Mouse (Mus musculus) megakaryocyte, embryonic 14.5 days (primary cell): Measurements from ENCODE around the gene G3bp1.

ENCODE experiments used
- FLI1 ChIP-seq: IDR thresholded peaks from 2 replicates; pipeline ENCODE4 v1.6.1; 2012; ENCODE audit warnings: low read length, inconsistent platforms, mixed read lengths
- GATA1 ChIP-seq: IDR thresholded peaks from 3 replicates; pipeline ENCODE4 v1.6.1; 2012; ENCODE audit warnings: mixed read lengths, low read length, inconsistent platforms, borderline replicate concordance

DNA sequence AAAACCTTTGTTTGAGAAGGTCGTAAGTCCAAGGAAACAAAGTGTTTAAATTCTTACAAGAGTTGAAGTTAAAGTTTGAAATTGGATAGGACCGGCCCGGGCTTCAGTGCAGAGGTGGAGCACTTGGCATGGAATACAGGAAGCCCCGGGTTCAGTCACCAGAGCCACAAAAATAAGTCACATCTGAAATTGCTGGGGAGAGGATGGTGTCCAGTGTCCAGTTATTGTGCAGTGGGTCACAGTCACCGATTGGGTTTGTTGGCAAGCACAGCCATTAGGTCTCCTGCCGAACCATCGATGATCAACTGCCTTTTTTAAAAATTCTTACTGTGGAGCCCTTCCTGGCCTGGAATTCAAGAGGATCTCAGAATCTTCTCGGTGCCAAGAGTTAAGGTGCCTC lies 1.3 kb downstream of the G3bp1 start:
- TF ChIP-seq GATA1 = no peak
- no peak for TF ChIP-seq FLI1
